Mouse (Mus musculus) bone marrow macrophage, adult 2 months (primary cell): Measurements from ENCODE around the gene B3gntl1. TPM values are rescaled to one million over a fixed set of nuclear protein-coding genes. Genes with fewer than 3 reads are reported as not detected.
A peak's percentile ranks its signal among the peaks of the same experiment; 100 is the strongest.
"Not testable (repeated sequence)": the region's sequence is repeated elsewhere in the genome, so short reads cannot be mapped to it uniquely, and the experiment has no call there.

Experiments used
- H3K27ac ChIP-seq: 2 replicates; pipeline ENCODE4 v1.5.1; 2012; ENCODE audit warnings: low read depth, low read length; ENCODE audit not compliant: insufficient read depth
- H3K4me1 ChIP-seq: 2 replicates; pipeline ENCODE4 v1.6.1; 2012; ENCODE audit warnings: low read length; ENCODE audit not compliant: control insufficient read depth, insufficient read depth
- H3K4me3 ChIP-seq: 2 replicates; pipeline ENCODE4 v1.5.1; 2012; ENCODE audit warnings: mild to moderate bottlenecking, low read length, moderate library complexity; ENCODE audit not compliant: insufficient read depth
- CTCF ChIP-seq: IDR thresholded peaks from 2 replicates; pipeline ENCODE4 v1.5.1; 2012; ENCODE audit warnings: low read depth, mild to moderate bottlenecking, low read length, moderate library complexity
- POLR2A ChIP-seq: IDR thresholded peaks from 2 replicates; pipeline ENCODE4 v1.6.1; 2012; ENCODE audit warnings: mild to moderate bottlenecking, low read depth, low read length, borderline replicate concordance
- polyA plus RNA-seq: library from polyadenylated mRNA; stranded (reverse); fragments of >200 nt; gene quantifications from 2 replicates; pipeline ENCODE4 v1.2.4, GENCODE M21; 2012; ENCODE audit not compliant: missing spikeins, insufficient read depth, insufficient read length

The B3gntl1 gene
- polyA plus RNA-seq, 1 experiment, result 5.5 TPM

DNA sequence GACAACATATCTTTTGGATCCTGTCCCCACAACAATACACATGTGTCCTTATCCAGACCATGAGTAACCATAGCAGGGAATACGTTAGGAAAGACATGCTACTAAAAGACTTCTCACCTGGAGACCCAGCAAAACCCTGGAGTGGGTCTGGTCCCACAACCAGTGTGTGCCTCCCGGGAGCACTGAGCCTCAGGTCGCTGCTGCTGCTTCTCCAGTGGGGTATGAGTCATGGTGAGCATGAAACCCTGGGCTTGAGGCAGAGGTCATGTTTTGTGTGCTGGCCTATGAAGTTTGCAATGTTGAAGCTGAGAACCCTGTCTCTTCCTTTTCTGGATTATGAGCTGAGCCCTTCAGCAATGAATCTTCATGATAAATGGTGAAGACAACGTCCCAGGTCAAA is 13.1 kb upstream of the B3gntl1 start:
- Histone ChIP-seq H3K4me1 (peaks cover 29% of the 10 kb centered on the region), H3K4me3 (no peak overlapping the region), H3K27ac (peak overlapping the region; percentile 54)
- TF ChIP-seq CTCF (no peak), POLR2A (no peak)

DNA sequence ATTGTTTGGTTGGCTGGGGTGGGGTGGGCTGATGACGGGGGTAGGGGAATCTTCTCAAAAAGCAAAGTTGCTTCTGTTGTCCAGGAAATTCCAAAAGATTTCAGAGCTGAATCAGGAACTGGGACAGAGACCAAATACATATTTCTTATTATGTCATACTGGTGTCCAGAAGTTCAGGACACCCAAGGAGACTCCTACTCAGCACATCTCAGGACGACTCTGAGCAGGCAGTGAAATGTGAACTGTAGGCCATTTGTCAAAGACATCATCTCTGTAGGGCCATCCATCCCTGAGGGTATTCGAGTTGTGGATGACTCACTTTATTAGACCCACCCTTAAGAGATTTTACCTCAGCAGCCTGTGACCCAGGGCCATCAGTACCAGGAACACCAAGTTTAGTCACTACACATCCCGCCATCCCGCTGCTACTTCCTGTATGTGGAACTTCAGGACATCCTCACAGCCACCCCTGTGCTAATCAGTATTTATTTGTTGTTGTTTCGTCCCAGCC is 12.6 kb upstream of the B3gntl1 start:
- H3K4me1 ChIP-seq, result peaks cover 32% of the 10 kb centered on the region
- no peak overlapping the region for H3K4me3 ChIP-seq
- peak overlapping the region; percentile 54 for H3K27ac ChIP-seq
- no peak for TF ChIP-seq CTCF
- no peak for TF ChIP-seq POLR2A

DNA sequence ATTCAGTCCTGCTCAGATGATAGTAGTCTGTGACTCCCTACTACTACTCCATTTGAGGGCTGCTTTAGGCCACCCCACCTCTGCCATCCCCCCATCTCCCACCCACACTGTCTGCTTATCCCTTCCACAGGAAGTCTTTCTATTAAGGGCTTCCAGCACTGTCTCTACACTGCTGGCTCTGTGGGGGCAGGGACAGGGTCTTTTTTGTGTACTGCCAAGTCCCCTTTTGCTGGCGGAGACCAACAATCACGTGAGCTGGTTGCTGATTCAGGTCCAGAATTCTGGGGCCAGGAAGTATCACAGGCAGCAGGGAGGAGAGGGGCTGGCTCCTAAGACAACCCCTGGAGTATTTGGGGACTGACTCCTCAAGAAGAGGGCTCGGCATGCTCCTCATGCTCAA is 10.3 kb upstream of the B3gntl1 start:
- H3K4me1 ChIP-seq, result peaks cover 43% of the 10 kb centered on the region
- TF ChIP-seq POLR2A (no peak), CTCF (no peak)
- H3K27ac ChIP-seq, result no peak overlapping the region
- H3K4me3 ChIP-seq, result no peak overlapping the region

DNA sequence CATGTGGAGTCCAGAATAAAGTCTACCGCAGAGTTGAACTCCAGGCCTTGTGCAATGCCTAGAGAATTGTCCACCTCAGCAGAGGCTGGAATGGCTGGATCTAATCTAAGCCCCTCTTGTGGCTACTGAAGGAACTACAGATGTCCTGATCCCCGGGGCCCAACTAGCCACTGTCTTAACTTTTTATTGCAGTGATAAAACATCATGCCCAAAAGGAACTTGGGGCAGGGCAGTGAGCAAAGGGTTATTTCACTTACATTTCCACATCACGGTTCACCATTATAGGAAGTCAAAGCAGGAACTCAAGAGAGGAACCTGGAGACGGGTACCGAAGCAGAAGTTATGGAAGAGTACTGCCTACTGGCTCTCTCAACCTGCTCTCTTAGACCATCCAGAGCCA is 7.8 kb upstream of the B3gntl1 start:
- Histone ChIP-seq H3K27ac (peak overlapping the region; percentile 20), H3K4me3 (no peak overlapping the region), H3K4me1 (peaks cover 20% of the 10 kb centered on the region)
- TF ChIP-seq CTCF, result 0 out of 2 replicates have a peak, but pooled peaks have one; percentile 11
- TF ChIP-seq POLR2A, result no peak

DNA sequence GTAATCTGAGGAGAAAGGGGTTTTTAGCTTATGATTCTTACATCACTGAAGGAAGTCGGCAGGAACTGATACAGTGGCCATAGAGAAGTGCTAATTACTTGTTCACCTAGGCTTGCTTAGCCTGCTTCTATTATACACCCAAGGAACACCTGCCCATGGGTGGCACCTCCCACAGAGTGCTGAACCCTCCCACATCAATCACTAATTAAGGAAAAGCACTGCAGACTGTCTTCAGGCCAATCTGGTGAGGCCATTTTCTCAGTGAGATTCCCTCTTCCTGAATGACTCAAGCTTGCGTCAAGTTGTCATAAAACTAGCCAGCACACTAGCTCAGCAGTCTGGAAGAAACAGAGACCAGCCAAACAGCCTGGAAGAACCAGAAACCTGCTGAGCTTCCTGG is 6.6 kb upstream of the B3gntl1 start:
- peak overlapping the region; percentile 38 for H3K27ac ChIP-seq
- peaks cover 17% of the 10 kb centered on the region for H3K4me1 ChIP-seq
- no peak for TF ChIP-seq POLR2A
- no peak for TF ChIP-seq CTCF
- H3K4me3 ChIP-seq, result no peak overlapping the region

DNA sequence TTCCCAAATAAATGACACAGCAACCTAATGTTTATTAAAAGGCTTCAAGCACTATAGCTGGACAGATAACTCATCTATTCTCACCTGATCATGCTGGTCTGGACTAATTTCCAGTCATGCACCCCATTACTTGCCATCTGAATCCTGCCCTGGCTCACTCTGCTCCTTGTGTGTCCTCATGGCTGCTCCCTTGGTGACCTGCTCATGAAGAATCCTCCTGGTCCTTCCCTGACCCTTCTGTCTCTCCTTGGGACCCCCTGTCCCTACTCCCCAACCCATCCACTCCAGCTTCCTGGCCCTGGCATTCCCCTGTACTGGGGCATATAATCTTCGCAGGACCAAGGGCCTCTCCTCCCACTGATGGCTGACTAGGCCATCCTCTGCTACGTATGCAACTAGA is 3.9 kb upstream of the B3gntl1 start:
- peaks cover 25% of the 10 kb centered on the region for H3K4me1 ChIP-seq
- no peak overlapping the region for H3K27ac ChIP-seq
- TF ChIP-seq POLR2A, result no peak
- no peak for TF ChIP-seq CTCF
- no peak overlapping the region for H3K4me3 ChIP-seq

DNA sequence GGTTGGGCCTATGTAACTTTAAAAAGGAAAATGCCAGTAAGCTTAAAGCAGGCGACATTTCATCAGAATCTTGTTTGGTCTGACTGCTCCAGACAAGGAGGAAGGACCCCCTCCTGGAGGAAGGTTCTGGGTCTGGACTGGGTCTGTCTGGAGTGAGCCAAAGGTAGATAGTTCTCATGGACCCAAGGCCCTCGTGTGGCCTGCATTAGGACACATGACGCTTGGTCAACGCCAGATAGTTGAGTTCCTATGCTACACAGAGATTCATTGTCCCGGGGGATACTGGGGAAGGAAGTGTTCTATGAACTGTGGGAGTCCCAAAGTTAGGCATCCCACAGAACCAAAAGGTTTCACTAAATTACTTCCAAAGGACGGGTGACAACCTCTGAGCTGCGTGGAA is 676 bp upstream of the B3gntl1 start:
- Histone ChIP-seq H3K4me3 (peak overlapping the region; percentile 47), H3K4me1 (peaks cover 13% of the 10 kb centered on the region), H3K27ac (peak overlapping the region; percentile 84)
- TF ChIP-seq CTCF (0 out of 2 replicates have a peak, but pooled peaks have one; percentile 7), POLR2A (no peak)

DNA sequence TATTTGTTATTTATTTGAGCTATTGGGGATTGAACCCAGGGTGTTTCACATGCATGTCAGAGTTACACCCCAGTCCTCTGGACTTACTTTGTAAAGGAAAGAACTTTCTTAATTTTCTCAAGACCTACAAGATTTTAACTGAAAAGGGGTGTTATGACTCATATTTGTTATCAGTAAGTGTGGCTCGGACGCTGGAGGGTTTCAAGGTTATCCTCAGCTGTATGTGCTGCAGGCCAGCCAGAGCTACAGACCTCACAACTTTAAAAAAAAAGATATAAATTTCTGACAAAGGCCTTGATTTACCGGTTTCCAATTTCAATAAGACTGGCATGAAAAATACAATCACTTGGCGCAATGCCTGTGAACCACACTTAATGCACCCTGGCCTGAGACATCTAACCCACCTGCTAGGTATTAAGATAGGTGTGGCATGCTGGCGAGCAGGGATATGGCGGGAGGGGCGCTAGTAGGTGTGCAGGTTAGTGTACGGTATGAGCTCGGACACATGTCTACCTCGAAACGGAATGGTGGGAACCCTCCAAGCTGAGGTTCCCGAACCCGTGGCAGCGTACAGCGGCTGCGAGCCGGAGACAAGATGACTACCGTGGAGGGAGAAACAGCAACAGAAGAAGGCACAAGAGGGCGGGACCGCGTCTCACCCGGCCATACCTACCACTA is 502 bp downstream of the B3gntl1 start:
- H3K4me1 ChIP-seq, result peaks cover 13% of the 10 kb centered on the region
- H3K27ac ChIP-seq, result peak overlapping the region; percentile 69
- peak overlapping the region; percentile 73 for H3K4me3 ChIP-seq
- TF ChIP-seq CTCF, result no peak
- 0 out of 2 replicates have a peak, but pooled peaks have one; percentile 6 for TF ChIP-seq POLR2A

DNA sequence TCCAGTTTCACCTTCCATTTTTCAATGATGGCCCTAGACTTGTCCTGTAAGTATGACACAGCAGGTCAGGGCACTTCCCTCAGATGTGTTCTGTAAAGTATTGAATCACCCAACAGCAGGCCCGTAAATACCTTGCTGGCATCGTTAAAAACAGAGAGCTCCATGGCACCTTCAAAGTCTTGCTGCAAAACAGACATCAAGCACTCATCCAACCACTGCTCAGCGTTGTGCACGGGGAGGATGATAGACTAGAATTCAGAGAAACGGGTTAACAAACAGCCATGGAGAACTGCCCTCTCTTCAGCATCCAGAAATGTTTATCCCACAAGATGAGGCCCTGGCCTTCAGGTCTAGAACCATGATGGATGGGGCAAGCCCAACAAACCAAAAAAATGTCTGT is 2.0 kb downstream of the B3gntl1 start:
- H3K4me3 ChIP-seq, result no peak overlapping the region
- TF ChIP-seq CTCF (no peak), POLR2A (no peak)
- H3K4me1 ChIP-seq, result peaks cover 13% of the 10 kb centered on the region
- H3K27ac ChIP-seq, result no peak overlapping the region

DNA sequence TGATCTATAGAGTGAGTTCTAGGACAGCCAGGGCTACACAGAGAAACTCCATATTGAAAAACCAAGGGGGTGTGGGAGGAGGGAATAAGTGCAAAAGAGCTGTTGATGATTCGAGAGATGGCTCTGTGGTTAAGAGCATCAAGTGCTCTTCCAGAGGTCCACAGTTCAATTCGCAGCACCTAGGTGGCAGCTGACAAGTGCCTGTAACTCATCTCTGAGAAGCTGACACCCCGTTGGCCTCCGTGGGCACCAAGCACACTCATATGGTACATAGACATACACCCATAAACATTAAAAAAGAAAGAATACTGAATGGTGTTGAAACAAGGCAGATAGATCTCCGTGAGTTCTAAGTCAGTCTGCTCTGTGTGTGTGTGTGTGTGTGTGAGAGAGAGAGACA is 4.2 kb downstream of the B3gntl1 start:
- Histone ChIP-seq H3K4me3 (no peak overlapping the region), H3K4me1 (peaks cover 9% of the 10 kb centered on the region), H3K27ac (no peak overlapping the region)
- TF ChIP-seq POLR2A, result no peak
- no peak for TF ChIP-seq CTCF

DNA sequence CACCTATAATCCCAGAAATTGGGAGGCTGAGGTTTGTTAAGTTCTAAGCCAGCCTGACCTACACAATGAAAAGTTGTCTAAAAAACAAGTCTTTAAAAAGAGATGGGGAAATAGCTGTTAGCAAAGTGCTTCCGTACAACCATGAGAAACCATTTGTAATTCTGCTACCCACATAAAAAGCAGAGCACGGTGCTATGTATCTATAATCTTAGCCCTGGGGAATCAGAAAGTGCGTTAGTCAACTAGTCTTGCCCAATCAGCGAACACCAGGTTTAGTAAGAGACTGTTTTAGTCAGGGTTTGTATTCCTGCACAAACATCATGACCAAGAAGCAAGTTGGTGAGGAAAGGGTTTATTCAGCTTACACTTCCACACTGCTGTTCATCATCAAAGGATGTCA is 5.4 kb downstream of the B3gntl1 start:
- H3K27ac ChIP-seq, result no peak overlapping the region
- TF ChIP-seq POLR2A (no peak), CTCF (no peak)
- no peak overlapping the region for H3K4me3 ChIP-seq
- H3K4me1 ChIP-seq, result peaks cover 5% of the 10 kb centered on the region

DNA sequence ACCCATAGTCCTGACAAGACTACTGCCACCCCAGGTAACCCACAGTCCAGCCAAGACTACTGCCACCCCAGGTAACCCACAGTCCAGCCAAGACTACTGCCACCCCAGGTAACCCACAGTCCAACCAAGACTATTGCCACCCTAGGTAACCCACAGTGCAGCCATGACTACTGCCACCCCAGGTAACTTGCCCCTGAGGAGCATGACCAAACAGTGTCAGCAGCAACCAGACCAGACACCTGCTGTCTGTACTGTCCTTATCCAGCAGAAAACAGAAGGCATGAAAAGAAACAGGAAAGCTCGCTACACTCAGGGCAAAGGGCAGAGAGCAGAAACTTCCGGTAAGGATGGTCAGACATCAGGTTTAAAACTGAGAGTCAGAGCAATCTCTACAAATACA is 11.8 kb downstream of the B3gntl1 start:
- no peak overlapping the region for H3K27ac ChIP-seq
- peaks cover 14% of the 10 kb centered on the region for H3K4me1 ChIP-seq
- no peak overlapping the region for H3K4me3 ChIP-seq
- TF ChIP-seq POLR2A, result no peak
- TF ChIP-seq CTCF, result no peak

DNA sequence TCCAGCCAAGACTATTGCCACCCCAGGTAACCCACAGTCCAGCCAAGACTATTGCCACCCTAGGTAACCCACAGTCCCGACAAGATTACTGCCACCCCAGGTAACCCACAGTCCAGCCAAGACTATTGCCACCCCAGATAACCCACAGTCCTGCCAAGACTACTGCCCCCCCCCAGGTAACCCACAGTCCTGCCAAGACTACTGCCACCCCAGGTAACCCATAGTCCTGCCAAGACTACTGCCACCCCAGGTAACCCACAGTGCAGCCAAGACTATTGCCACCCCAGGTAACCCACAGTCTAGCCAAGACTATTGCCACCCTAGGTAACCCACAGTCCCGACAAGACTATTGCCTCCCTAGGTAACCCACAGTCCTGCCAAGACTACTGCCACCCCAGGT is 12.3 kb downstream of the B3gntl1 start:
- H3K4me1 ChIP-seq, result peaks cover 17% of the 10 kb centered on the region
- not testable (repeated sequence) for H3K4me3 ChIP-seq, H3K27ac ChIP-seq
